Mouse (Mus musculus) thymus, adult 2 months (tissue): Measurements from ENCODE around the gene Chmp4b.

Source experiments
- CTCF ChIP-seq: fragments of 200-500 bp; IDR thresholded peaks from 2 replicates; pipeline ENCODE4 v1.5.1; 2012; ENCODE audit warnings: mild to moderate bottlenecking, control low read depth, low read length, moderate library complexity, borderline replicate concordance; ENCODE audit not compliant: control insufficient read depth, poor library complexity, insufficient read depth; ENCODE audit errors: extremely low read depth
- POLR2A ChIP-seq: fragments of 200-500 bp; IDR thresholded peaks from 2 replicates; pipeline ENCODE4 v1.6.1; 2012; ENCODE audit warnings: mild to moderate bottlenecking, low read length, control low read depth, moderate library complexity; ENCODE audit not compliant: control insufficient read depth, poor library complexity, insufficient read depth; ENCODE audit errors: extremely low read depth

DNA sequence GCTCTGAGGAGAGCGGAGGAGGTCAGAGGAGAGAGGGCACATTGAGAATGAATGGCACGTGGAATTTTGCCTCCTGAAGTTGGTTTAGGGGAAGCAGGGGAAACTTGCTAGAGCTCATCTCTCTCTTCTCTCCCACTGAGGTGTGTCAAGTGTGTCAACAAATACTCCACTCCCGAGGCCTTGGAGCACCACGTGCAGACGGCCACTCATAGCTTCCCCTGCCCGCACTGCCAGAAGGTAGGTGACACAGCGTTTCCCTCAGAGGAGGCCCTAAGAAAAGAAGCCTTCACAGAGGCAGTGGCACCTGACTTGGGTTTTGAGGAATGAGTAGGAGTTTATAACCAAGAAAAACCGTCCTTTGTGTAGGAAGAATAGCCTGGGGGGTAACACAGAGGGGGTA lies 10.3 kb upstream of the Chmp4b start:
- TF ChIP-seq POLR2A (no peak), CTCF (no peak)
